Mouse (Mus musculus) intestine, embryonic 14.5 days (tissue): ENCODE measurements at regions not wholly inside any gene's neighbourhood (a gene's known extent, or its start where the extent isn't known, plus 50 kb on each side); places are given as distances from the start of the nearest gene placed in this dataset.

Experiments
- ATAC-seq: fragments of 200-750 bp; cut with Nextera tagmentation; replicated peaks from 2 replicates; pipeline ENCODE4 v1.8.0; 2017; ENCODE audit warnings: low read depth, moderate number of reproducible peaks, moderate TSS enrichment, moderate library complexity; ENCODE audit not compliant: low FRiP score, low TSS enrichment
- DNase-seq: peaks from one replicate; pipeline ENCODE4 v3.0.0-alpha.2; 2018; ENCODE audit warnings: low spot score
- H3K27ac ChIP-seq: fragments of 300-500 bp; sonication (generic); 2 replicates; pipeline ENCODE4 v1.5.1; 2014; ENCODE audit warnings: low read depth, mild to moderate bottlenecking, control low read depth
- H3K27me3 ChIP-seq: fragments of 300-500 bp; sonication (generic); replicated peaks from 2 replicates; pipeline ENCODE4 v1.6.1; 2014; ENCODE audit warnings: low read length, control low read depth; ENCODE audit not compliant: control insufficient read depth, insufficient read depth
- H3K36me3 ChIP-seq: fragments of 300-500 bp; sonication (generic); 2 replicates; pipeline ENCODE4 v1.6.1; 2014; ENCODE audit warnings: low read length, control low read depth; ENCODE audit not compliant: control insufficient read depth, insufficient read depth
- H3K4me1 ChIP-seq: fragments of 300-500 bp; sonication (generic); replicated peaks from 2 replicates; pipeline ENCODE4 v1.6.1; 2014; ENCODE audit warnings: low read length, control low read depth, mixed read lengths; ENCODE audit not compliant: control insufficient read depth, insufficient read depth
- H3K4me2 ChIP-seq: fragments of 300-500 bp; sonication (generic); 2 replicates; pipeline ENCODE4 v1.6.1; 2014; ENCODE audit warnings: low read length
- H3K4me3 ChIP-seq: fragments of 300-500 bp; sonication (generic); 2 replicates; pipeline ENCODE4 v1.5.1; 2014; ENCODE audit warnings: low read depth, low read length, control low read depth, mixed read lengths
- H3K9ac ChIP-seq: fragments of 300-500 bp; sonication (generic); 2 replicates; pipeline ENCODE4 v1.6.1; 2014; ENCODE audit warnings: mild to moderate bottlenecking, low read length
- H3K9me3 ChIP-seq: fragments of 300-500 bp; sonication (generic); 2 replicates; pipeline ENCODE4 v1.6.1; 2016; ENCODE audit warnings: low read length, control low read depth; ENCODE audit not compliant: control insufficient read depth
- WGBS: fragments of 180-500 bp; shearing (Covaris S2); extraction: QIAGEN DNeasy Blood & Tissue Kit; methylation state at CpG from one replicate; pipeline ENCODE4 v1.1.7; 2014; 5-methylcytosine and 5-hydroxymethylcytosine counted together

- no peak overlapping the region for H3K4me2 ChIP-seq
- no peaks in the 10 kb centered on the region for H3K36me3 ChIP-seq
- no peaks in the 10 kb centered on the region for H3K27me3 ChIP-seq
- H3K4me3 ChIP-seq = no peak overlapping the region
- H3K4me1 ChIP-seq = no peaks in the 10 kb centered on the region
- H3K9me3 ChIP-seq = no peaks in the 10 kb centered on the region
- ATAC-seq (no peak), DNase-seq (no peak)
- H3K9ac ChIP-seq = no peak overlapping the region
- H3K27ac ChIP-seq = no peak overlapping the region
Observed at GRCm38 (mm10) chr8:82462841-82463240, 59.8 kb upstream of the Il15 start.

- Histone ChIP-seq H3K9me3 (no peaks in the 10 kb centered on the region), H3K27me3 (no peaks in the 10 kb centered on the region), H3K4me1 (no peaks in the 10 kb centered on the region), H3K36me3 (no peaks in the 10 kb centered on the region), H3K4me3 (no peak overlapping the region), H3K4me2 (no peak overlapping the region), H3K27ac (no peak overlapping the region), H3K9ac (no peak overlapping the region)
- no peak for DNase-seq
- ATAC-seq = no peak
Observed at GRCm38 (mm10) chr8:82459007-82459406, 56.0 kb upstream of the Il15 start.

DNA sequence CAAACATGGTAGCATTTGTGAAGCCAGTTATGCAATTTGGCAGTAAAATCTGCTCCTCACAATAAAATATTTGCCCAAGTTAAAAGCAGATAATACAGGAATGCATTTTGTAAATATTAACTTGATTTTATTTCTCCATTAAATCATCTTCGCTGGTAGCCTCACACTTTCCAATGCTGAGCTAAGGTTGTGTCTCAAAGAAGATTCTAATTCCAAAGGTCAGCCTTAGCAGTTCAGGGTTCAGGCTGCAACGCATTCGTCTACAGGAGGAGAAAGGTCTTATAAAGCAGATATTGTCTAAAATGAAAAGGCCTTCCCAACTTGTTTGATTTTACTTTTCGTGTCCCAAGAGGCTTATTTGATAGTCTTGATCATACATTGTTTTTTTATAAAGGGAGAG, 51.0 kb upstream of the Il15 start:
- Histone ChIP-seq H3K4me3 (no peak overlapping the region), H3K9ac (no peak overlapping the region), H3K27me3 (no peaks in the 10 kb centered on the region), H3K4me1 (no peaks in the 10 kb centered on the region), H3K27ac (no peak overlapping the region), H3K36me3 (no peaks in the 10 kb centered on the region), H3K4me2 (no peak overlapping the region), H3K9me3 (no peaks in the 10 kb centered on the region)
- no peak for ATAC-seq
- WGBS = 72% methylated on average over 4 of the region's 4 CpGs
- DNase-seq = no peak
